Mouse (Mus musculus): Measurements from ENCODE around the gene P3h1. TPM values are rescaled to one million over a fixed set of nuclear protein-coding genes. Genes with fewer than 3 reads are reported as not detected.

Gene P3h1
- polyA plus RNA-seq (2012; rRNA removed) = 33.3 and 35.2 TPM in 2 replicates

GRCm38 (mm10) chr4:119232410-119233255 lies at the start of gene P3h1, which contains the start of gene AU022252:
Gene P3h1, plus strand, starts transcription at chr4:119232915.
Gene AU022252, minus strand, starts transcription at chr4:119232712.

GRCm38 (mm10) chr4:119189864-119190263 lies 42.9 kb upstream of the P3h1 start, which contains the start of gene Ermap:
Gene Ermap, minus strand, starts transcription at chr4:119190011.

GRCm38 (mm10) chr4:119194909-119195581 lies 37.7 kb upstream of the P3h1 start, which contains the start of gene Svbp:
Gene Svbp, plus strand, starts transcription at chr4:119195306.

GRCm38 (mm10) chr4:119218169-119218568 lies 14.5 kb upstream of the P3h1 start, which contains the start of gene Tmem269:
Gene Tmem269, minus strand, starts transcription at chr4:119218217.

GRCm38 (mm10) chr4:119255351-119255750 lies 22.6 kb downstream of the P3h1 start, which contains the start of gene Cldn19:
Gene Cldn19, plus strand, starts transcription at chr4:119255414.

GRCm38 (mm10) chr4:119294415-119295133 lies 61.9 kb downstream of the P3h1 start, which contains the start of gene Ybx1:
Gene Ybx1, minus strand, starts transcription at chr4:119294604.

Other genes starting within 250 kb of the P3h1 start
- 77.0 and 86.0 TPM in 2 replicates for gene Slc2a1, start 124.2 kb upstream of the P3h1 start, polyA plus RNA-seq (2012; rRNA removed)
- 9.7 and 14.4 TPM in 2 replicates for gene Zfp691, start 58.7 kb upstream of the P3h1 start, polyA plus RNA-seq (2012; rRNA removed)
- gene Ermap, start 42.9 kb upstream of the P3h1 start, polyA plus RNA-seq (2012; rRNA removed) = 19.8 and 21.1 TPM in 2 replicates
- 94.0 and 96.6 TPM in 2 replicates for gene Svbp, start 37.6 kb upstream of the P3h1 start, polyA plus RNA-seq (2012; rRNA removed)
- 0.08 and 0.22 TPM in 2 replicates for gene Tmem269, start 14.7 kb upstream of the P3h1 start, polyA plus RNA-seq (2012; rRNA removed)
- gene AU022252, start 203 bp upstream of the P3h1 start, polyA plus RNA-seq (2012; rRNA removed) = 13.9 and 18.3 TPM in 2 replicates
- 0.13 and 0.27 TPM in 2 replicates for gene Cldn19, start 22.5 kb downstream of the P3h1 start, polyA plus RNA-seq (2012; rRNA removed)
- 896 and 955 TPM in 2 replicates for gene Ybx1, start 61.7 kb downstream of the P3h1 start, polyA plus RNA-seq (2012; rRNA removed)
- gene Ppih, start 87.6 kb downstream of the P3h1 start, polyA plus RNA-seq (2012; rRNA removed) = 113 and 127 TPM in 2 replicates
- 6.0 and 9.9 TPM in 2 replicates for gene Ccdc30, start 182.6 kb downstream of the P3h1 start, polyA plus RNA-seq (2012; rRNA removed)
- 12.4 and 13.1 TPM in 2 replicates for gene Ppcs, start 189.5 kb downstream of the P3h1 start, polyA plus RNA-seq (2012; rRNA removed)
- 0.09 and 0.16 TPM in 2 replicates for gene Zmynd12, start 189.9 kb downstream of the P3h1 start, polyA plus RNA-seq (2012; rRNA removed)